Mouse (Mus musculus): ENCODE measurements around the gene Slc4a1.
"Not testable (repeated sequence)": the region's sequence is repeated elsewhere in the genome, so short reads cannot be mapped to it uniquely, and the experiment has no call there.

Slc4a1 gene

DNA sequence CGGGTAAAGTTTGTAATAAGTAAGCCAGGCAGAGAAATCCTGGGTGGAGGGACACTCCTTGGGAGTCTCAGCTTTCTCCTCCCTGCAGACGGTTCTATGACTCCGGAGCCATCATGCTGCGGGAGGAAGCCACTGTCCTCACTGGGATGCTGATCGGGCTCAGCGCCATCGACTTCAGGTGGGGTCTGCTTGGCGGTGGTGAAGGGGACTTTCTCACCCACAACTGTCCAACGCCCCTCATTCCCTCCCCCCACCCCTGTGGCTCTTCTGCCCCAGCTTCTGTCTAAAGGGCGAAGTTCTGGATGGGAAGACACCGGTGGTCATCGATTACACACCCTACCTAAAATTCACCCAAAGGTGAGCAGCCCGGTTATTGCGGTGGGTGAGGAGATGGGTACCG lies 33.1 kb upstream of the Slc4a1 start:
- intact Hi-C loops (cut with DNase I), result no loop called here

DNA sequence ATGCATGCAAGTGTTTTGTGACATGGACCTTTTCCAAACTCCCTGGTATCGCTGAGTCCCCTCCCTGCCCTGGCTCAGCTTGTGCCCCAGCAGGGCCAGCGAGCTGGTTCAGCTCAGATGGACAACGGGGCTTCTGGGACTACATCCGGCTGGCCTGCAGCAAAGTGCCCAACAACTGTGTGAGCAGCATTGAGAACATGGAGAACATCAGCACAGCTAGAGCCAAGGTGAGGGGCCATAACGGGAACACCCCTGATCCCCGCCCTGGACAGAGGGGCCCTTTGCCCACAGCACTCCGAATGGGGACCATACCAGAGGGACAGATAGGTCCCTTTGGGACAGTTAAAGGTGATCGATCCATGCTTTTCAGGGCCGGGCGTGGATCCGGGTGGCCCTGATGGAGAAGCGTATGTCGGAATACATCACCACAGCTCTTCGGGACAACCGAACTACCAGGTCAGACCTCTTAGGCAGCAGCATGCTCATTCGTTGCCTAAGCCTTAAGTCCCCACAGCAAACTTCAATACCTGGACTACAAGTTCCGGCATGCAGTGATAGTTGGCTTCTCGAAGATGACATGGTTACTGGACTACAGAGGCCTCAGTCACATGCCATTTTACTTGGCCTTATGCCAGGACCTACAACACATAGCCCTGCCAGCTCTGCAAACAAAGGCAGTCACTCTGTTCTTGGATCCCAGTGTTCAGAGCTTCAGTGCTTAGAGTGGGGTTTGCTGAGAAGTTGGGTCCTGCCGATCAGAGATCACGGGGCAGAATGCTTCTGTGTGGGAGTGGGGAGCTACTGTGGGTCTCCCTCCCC lies 32.2 kb upstream of the Slc4a1 start:
- intact Hi-C loops (cut with DNase I), result no loop called here

- intact Hi-C loops (cut with DNase I), result no loop called here
Measured at GRCm38 (mm10) chr11:102396671-102397141, 30.7 kb upstream of the Slc4a1 start.

DNA sequence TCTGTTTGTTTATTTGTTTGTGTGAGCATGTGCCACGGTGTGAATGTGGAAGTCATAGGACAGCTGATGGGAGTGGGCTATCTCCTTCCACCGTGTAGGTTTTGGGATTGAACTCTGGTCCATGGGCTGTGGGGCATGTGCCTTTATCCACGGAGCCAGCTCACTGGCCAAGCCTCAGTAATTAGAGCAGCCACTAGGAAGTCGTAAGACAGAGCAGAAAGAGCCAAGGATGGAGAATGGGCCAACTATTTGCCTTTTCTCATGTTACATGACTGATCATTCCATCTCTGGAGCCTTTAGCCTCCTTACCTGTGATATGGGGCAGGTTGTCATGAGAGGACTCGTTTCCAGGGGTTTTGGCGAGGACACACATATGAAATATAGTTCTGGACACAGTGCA lies 30.3 kb upstream of the Slc4a1 start:
- intact Hi-C loops (cut with DNase I), result no loop called here

DNA sequence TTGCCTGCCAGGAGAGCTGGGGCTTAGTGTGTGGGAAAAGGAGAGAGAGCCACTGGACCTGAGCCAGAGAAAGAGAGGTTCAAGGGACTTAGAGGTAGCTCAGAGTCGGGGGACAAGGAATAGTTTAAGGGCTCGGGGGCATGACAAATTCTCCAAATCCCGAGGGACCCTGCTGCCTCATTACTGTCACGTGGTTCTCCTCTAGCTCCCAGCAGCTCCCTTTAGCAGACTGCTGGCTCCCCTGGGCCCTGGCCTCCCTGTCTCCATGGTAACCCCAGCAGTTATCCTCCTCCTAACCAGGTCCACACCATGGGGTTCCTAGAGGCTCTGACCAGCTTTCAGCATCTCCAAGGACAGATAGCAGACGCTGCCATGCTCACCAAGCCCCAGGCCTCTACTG lies 29.2 kb upstream of the Slc4a1 start:
- intact Hi-C loops (cut with DNase I), result no loop called here

GRCm38 (mm10) chr11:102394421-102395124 lies 28.6 kb upstream of the Slc4a1 start:
- intact Hi-C loops (cut with DNase I), result no loop called here

DNA sequence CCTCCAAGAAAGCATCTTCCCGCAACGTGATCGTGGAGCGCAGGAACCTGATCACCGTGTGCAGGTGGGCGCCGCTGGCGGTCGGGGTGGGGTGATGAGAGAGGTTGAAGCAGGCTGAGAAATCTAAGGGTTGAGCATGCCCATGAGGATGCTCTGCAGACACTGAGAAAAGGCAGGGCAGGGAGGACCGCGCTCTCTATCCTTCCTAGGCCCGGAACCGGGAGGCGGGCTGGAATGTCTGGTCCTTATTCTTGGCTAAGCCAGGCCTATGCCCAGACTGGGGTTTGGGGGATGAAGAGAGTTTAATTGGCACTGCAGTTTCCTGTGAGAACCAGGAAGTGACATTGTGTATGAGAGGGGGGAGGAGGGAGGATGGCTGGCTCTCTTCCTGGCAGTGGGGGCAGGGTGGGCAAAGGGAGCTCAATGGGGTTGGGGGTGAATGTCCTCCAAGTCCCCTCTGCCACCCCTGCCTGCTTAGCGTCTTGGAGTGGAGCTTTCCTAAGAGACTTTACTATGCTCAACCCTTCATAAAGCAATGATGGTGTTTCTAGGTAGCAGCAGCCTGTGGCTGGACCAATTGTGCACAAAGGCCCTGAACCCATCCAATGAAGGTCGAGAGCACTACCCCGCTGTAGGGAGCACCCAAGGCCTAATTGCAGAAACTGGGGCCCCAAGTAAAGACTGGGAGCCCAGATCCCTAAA lies 27.9 kb upstream of the Slc4a1 start:
- intact Hi-C loops (cut with DNase I), result no loop called here

- intact Hi-C loops (cut with DNase I), result no loop called here
Measured at GRCm38 (mm10) chr11:102393238-102393634, 27.2 kb upstream of the Slc4a1 start, which contains the start of gene Rundc3a. TSS of gene Rundc3a (plus strand) at chr11:102393403.

- intact Hi-C loops (cut with DNase I), result no loop called here
Measured at GRCm38 (mm10) chr11:102392441-102393237, 26.6 kb upstream of the Slc4a1 start.

- intact Hi-C loops (cut with DNase I), result not testable (repeated sequence)
Measured at GRCm38 (mm10) chr11:102389436-102389835, 23.4 kb upstream of the Slc4a1 start.

DNA sequence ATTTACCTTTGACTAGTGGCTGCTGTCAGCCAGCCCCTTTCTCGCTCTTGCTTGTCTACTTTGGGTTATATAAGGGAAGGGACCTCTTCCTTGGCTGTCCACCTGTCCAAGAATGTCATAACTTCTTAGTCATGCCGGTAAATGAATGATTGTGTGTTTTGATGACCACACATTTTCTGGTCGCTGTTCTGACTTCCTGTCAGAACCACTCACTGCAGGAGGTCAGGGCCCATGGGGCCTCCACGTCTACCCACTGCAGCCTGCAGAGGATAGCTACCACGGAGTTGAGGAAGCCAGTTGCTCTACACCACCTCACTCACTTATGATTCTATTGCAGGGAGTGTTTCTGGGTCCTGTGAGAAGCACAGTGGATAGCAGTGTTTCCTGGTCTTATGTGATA lies 20.1 kb upstream of the Slc4a1 start:
- intact Hi-C loops (cut with DNase I), result no loop called here

- intact Hi-C loops (cut with DNase I), result no loop called here
Measured at GRCm38 (mm10) chr11:102385075-102385474, 19.1 kb upstream of the Slc4a1 start.

- intact Hi-C loops (cut with DNase I), result no loop called here
Measured at GRCm38 (mm10) chr11:102384418-102384817, 18.4 kb upstream of the Slc4a1 start.

GRCm38 (mm10) chr11:102383365-102384136 lies 17.5 kb upstream of the Slc4a1 start:
- intact Hi-C loops (cut with DNase I), result no loop called here

DNA sequence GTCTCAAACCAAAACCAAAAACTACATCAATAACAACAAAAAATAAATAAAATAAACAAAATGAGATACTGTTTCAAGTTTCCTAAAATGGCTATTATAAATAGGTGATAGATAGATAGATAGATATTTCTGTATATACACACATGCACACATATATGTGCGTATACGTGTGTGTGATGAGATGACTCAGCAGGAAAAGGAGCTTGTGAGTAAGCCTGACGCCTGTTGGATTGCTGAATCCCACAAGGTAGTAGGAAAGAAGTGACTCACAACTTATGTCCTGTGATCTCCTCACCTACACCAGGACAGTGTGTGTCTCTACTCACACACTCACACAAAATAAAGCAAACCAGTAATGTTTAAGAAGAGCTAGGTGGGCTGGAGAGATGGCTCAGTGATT lies 16.8 kb upstream of the Slc4a1 start:
- intact Hi-C loops (cut with DNase I), result no loop called here

GRCm38 (mm10) chr11:102381341-102382100 lies 15.5 kb upstream of the Slc4a1 start:
- intact Hi-C loops (cut with DNase I), result no loop called here

- intact Hi-C loops (cut with DNase I), result no loop called here
Measured at GRCm38 (mm10) chr11:102380091-102380490, 14.1 kb upstream of the Slc4a1 start.

- intact Hi-C loops (cut with DNase I), result loop anchor here (5.0 kb wide), 1 partner anchor 45 kb away; no protein-coding TSS in a partner anchor
Measured at GRCm38 (mm10) chr11:102377186-102377585, 11.2 kb upstream of the Slc4a1 start.

GRCm38 (mm10) chr11:102376196-102376835 lies 10.3 kb upstream of the Slc4a1 start:
- intact Hi-C loops (cut with DNase I), result loop anchor here (5.0 kb wide), 1 partner anchor 44 kb away; no protein-coding TSS in a partner anchor
